Mouse (Mus musculus): ENCODE data around the gene Ccl7. TPM values are rescaled to one million over a fixed set of nuclear protein-coding genes. Genes with fewer than 3 reads are reported as not detected.

Ccl7 gene
- polyA plus RNA-seq, 1 experiment = 1.9 TPM

DNA sequence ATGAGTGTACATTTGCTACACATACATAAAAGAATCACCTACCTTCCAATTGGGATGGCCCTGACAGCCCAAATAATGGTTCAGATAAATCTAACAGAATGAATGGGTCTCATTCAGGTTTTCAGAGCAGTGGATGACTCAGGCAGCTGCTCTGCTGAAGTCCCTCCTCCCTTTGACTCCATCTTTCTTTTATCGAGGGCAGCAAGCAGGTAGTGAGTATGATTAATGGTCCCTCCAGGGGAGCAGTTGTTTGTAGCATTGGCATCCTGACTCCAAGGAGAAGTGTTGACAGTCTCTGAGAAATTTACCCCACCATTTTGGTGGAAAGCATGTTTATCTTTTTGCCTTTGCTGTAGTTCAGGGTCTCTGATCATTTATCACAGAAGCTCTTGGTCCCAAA, 31.8 kb upstream of the Ccl7 start:
- no peak overlapping the region for H3K27ac ChIP-seq (ENCODE audit: insufficient read depth, low read depth, low read length)
- H3K4me3 ChIP-seq (ENCODE audit: insufficient read depth, low read length) = no peak overlapping the region
- peaks cover 55% of the 10 kb centered on the region for H3K4me1 ChIP-seq (ENCODE audit: control insufficient read depth, insufficient read depth, low read length)
- TF ChIP-seq POLR2A (IDR thresholded peaks at IDR 0.05; ENCODE audit: borderline replicate concordance, low read depth, low read length) (no peak), CTCF (IDR thresholded peaks at IDR 0.05; ENCODE audit: low read depth, low read length) (no peak)

DNA sequence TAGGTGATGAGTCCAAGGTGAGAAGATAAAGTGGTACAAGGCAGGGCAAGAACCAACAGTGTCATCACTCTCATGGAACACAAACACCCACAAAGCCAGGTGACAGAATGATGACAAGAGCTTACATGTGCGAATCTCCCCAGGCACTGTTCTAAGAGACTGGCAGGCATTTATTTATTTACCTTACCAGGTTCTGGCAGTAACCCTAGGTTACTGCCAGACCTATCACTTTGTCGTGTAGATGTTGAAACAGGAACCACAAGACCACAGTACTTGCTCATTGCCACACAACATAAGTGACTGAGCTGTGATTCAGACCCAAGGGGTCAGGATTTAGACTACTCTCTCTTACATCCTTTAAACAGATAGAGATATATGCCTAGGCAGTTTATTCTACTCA, 30.4 kb upstream of the Ccl7 start:
- Histone ChIP-seq H3K4me1 (ENCODE audit: control insufficient read depth, insufficient read depth, low read length) (peaks cover 50% of the 10 kb centered on the region), H3K27ac (ENCODE audit: insufficient read depth, low read depth, low read length) (no peak overlapping the region), H3K4me3 (ENCODE audit: insufficient read depth, low read length) (no peak overlapping the region)
- TF ChIP-seq CTCF (IDR thresholded peaks at IDR 0.05; ENCODE audit: low read depth, low read length) = no peak
- no peak for TF ChIP-seq POLR2A (IDR thresholded peaks at IDR 0.05; ENCODE audit: borderline replicate concordance, low read depth, low read length)

GRCm38 (mm10) chr11:82016181-82016780, 29.2 kb upstream of the Ccl7 start:
- no peak for TF ChIP-seq CTCF (IDR thresholded peaks at IDR 0.05; ENCODE audit: low read depth, low read length)
- TF ChIP-seq POLR2A (IDR thresholded peaks at IDR 0.05; ENCODE audit: borderline replicate concordance, low read depth, low read length) = no peak
- Histone ChIP-seq H3K4me3 (ENCODE audit: insufficient read depth, low read length) (no peak overlapping the region), H3K4me1 (ENCODE audit: control insufficient read depth, insufficient read depth, low read length) (peaks cover 48% of the 10 kb centered on the region), H3K27ac (ENCODE audit: insufficient read depth, low read depth, low read length) (no peak overlapping the region)

DNA sequence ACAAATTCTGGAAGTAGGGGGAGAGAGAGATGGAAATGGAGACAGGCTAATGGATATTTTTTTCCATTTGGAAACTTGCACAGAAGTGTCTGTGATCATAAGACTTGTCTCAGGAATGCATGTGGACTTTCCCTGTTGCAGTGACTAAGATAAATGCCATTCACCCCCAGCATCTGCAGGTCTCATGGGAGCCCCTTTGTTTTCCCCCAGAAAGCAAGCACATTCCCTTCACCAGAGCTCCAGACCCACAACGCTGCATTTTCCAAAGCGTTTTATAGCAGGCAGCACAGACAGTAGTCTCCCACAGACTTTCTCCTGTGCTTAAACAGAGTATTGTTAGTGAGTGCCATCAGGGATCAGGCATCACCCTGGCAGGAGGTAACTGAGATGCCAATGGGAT, 26.1 kb upstream of the Ccl7 start:
- Histone ChIP-seq H3K4me1 (ENCODE audit: control insufficient read depth, insufficient read depth, low read length) (peaks cover 68% of the 10 kb centered on the region), H3K4me3 (ENCODE audit: insufficient read depth, low read length) (no peak overlapping the region), H3K27ac (ENCODE audit: insufficient read depth, low read depth, low read length) (no peak overlapping the region)
- TF ChIP-seq CTCF (IDR thresholded peaks at IDR 0.05; ENCODE audit: low read depth, low read length) = no peak
- no peak for TF ChIP-seq POLR2A (IDR thresholded peaks at IDR 0.05; ENCODE audit: borderline replicate concordance, low read depth, low read length)

DNA sequence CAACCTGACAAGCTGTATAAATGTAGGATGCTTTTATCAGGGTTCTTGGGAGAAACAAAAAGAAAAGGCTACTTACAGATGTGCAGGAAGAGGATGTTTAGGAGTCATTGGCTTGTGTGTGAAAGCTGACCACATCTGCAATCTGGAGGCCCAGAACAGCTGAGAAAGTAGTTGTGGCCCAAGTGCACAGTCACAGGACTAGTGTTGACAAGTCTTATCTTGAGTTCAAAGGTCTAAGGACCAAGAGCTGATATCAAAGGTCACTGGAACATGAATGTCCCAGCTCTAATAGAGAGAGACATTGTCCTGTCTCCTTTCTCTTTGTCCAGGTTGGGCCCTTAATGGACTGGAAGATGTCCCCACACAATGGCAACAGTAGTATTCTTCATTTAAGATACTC, 25.7 kb upstream of the Ccl7 start:
- TF ChIP-seq POLR2A (IDR thresholded peaks at IDR 0.05; ENCODE audit: borderline replicate concordance, low read depth, low read length) (no peak), CTCF (IDR thresholded peaks at IDR 0.05; ENCODE audit: low read depth, low read length) (no peak)
- Histone ChIP-seq H3K4me3 (ENCODE audit: insufficient read depth, low read length) (no peak overlapping the region), H3K27ac (ENCODE audit: insufficient read depth, low read depth, low read length) (no peak overlapping the region), H3K4me1 (ENCODE audit: control insufficient read depth, insufficient read depth, low read length) (peaks cover 67% of the 10 kb centered on the region)

DNA sequence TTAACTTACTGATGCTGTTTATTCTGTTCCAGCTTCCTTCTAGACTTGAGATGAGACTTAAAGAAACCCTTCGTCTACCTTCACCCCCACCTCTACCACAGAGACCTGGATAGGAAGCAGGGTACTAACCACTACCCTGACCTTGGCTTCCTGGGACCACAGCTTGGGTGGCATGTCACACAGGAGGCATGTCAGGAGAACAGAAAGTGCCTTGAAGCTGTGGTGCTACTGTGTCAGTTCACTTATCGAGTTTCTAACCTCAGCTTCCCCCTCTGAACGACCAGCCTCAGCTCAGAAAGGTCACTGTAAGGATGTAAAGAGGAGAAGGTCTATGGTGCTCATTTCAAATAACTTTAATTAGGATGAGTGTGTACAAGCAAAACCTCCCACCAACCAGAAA, 24.1 kb upstream of the Ccl7 start:
- no peak overlapping the region for H3K4me3 ChIP-seq (ENCODE audit: insufficient read depth, low read length)
- H3K4me1 ChIP-seq (ENCODE audit: control insufficient read depth, insufficient read depth, low read length) = peaks cover 52% of the 10 kb centered on the region
- TF ChIP-seq CTCF (IDR thresholded peaks at IDR 0.05; ENCODE audit: low read depth, low read length) = no peak
- H3K27ac ChIP-seq (ENCODE audit: insufficient read depth, low read depth, low read length) = no peak overlapping the region

DNA sequence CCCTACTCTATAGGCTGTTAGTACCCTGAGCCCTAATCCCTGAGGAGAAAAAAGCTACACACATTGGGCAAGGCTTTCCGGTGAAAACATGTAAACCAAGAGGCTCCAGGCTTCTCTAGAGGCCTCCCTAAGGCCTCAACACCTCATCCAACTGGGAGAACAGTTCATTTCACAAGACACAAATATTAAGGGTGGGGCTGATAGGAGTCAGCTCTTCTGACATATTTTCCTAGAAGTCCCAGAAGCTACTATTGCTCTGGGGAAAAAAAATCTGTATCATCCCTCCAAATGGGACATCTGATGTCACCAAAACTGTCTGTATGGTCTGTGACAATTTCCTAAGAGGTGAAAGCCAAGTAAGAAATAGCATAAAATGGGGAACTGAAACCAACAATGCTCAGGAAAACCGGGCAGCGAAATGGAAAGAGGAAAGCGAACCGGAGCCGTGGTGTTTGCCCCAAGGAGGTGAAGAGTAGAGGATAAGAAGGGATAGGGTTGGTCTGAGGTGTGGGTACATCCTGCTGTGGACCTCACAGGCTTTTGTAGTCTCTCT, 22.9 kb upstream of the Ccl7 start:
- Histone ChIP-seq H3K4me1 (ENCODE audit: control insufficient read depth, insufficient read depth, low read length) (peaks cover 43% of the 10 kb centered on the region), H3K27ac (ENCODE audit: insufficient read depth, low read depth, low read length) (peak overlapping the region; percentile 62), H3K4me3 (ENCODE audit: insufficient read depth, low read length) (0 out of 2 replicates have a peak overlapping the region, but pooled peaks have one; percentile 24)
- TF ChIP-seq POLR2A (IDR thresholded peaks at IDR 0.05; ENCODE audit: borderline replicate concordance, low read depth, low read length) (no peak), CTCF (IDR thresholded peaks at IDR 0.05; ENCODE audit: low read depth, low read length) (no peak)

DNA sequence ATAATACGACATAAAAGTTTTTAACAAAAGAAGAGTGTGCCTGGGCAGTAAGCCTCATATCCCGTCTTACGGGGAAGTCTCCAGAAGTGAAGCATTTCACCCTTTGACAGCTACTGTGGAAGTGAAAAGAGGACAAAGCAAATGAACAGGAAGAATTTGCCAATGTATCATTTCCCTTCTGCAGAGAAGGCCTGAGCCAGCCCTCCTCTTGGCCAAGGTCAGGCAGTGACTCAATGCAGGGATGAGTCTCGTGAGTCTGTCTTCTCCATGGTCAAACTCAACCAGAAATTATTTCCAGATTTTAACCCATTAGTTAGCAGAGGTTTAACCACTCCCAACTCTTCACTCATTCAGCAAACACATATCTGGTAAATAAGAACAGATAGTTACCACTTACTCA, 21.7 kb upstream of the Ccl7 start:
- no peak overlapping the region for H3K4me3 ChIP-seq (ENCODE audit: insufficient read depth, low read length)
- H3K27ac ChIP-seq (ENCODE audit: insufficient read depth, low read depth, low read length) = peak overlapping the region; percentile 62
- H3K4me1 ChIP-seq (ENCODE audit: control insufficient read depth, insufficient read depth, low read length) = peaks cover 43% of the 10 kb centered on the region
- no peak for TF ChIP-seq POLR2A (IDR thresholded peaks at IDR 0.05; ENCODE audit: borderline replicate concordance, low read depth, low read length)
- TF ChIP-seq CTCF (IDR thresholded peaks at IDR 0.05; ENCODE audit: low read depth, low read length) = no peak

DNA sequence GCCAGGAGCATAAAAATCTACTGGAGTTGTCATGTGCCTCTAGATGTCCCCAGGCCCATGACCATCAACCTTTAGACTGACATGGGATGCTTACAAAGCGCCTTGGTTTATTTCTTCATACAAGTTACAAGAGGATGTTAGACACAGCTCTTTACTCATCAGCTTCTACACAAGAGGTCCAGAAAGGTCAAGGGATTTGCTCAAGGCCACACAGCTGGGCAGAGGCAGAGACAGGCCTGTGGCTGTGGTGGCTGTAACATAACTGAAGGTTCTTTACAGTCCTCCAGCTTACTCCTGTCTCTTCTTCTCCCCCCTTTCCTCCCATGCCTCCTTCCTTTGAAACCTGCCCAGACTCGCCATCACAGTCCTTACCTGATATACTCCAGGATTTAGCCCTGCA, 15.3 kb upstream of the Ccl7 start:
- peaks cover 29% of the 10 kb centered on the region for H3K4me1 ChIP-seq (ENCODE audit: control insufficient read depth, insufficient read depth, low read length)
- no peak overlapping the region for H3K4me3 ChIP-seq (ENCODE audit: insufficient read depth, low read length)
- no peak overlapping the region for H3K27ac ChIP-seq (ENCODE audit: insufficient read depth, low read depth, low read length)
- TF ChIP-seq POLR2A (IDR thresholded peaks at IDR 0.05; ENCODE audit: borderline replicate concordance, low read depth, low read length) (no peak), CTCF (IDR thresholded peaks at IDR 0.05; ENCODE audit: low read depth, low read length) (no peak)

DNA sequence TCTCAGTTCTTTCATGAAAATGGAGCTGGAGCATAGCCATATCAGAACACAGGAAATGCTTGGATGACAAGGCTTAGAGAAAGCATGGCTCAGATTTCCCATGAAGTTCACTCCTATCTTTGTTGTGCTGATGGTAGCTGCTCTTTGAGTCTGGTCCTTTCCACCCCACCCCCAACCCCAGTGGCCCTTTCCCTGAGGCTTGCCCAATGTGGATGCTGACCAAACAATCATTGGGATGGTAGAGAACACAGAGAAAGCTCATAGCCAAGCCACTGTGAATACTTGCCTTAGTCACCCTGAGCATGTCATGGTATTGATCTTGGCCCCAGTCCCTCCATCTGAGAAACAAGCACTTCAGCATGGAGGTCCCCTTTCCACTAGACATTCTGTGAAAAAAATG, 13.4 kb upstream of the Ccl7 start:
- no peak overlapping the region for H3K4me3 ChIP-seq (ENCODE audit: insufficient read depth, low read length)
- no peak for TF ChIP-seq POLR2A (IDR thresholded peaks at IDR 0.05; ENCODE audit: borderline replicate concordance, low read depth, low read length)
- peak; percentile 19; the same call in 1 of the 2 replicates for TF ChIP-seq CTCF (IDR thresholded peaks at IDR 0.05; ENCODE audit: low read depth, low read length)
- H3K27ac ChIP-seq (ENCODE audit: insufficient read depth, low read depth, low read length) = no peak overlapping the region
- H3K4me1 ChIP-seq (ENCODE audit: control insufficient read depth, insufficient read depth, low read length) = peaks cover 43% of the 10 kb centered on the region
